Mouse (Mus musculus): ENCODE data around the gene Ddx23. TPM values are rescaled to one million over a fixed set of nuclear protein-coding genes. Genes with fewer than 3 reads are reported as not detected.
A peak's percentile ranks its signal among the peaks of the same experiment; 100 is the strongest.

The Ddx23 gene
- polyA plus RNA-seq, 1 experiment from 2014 or later, result 24.1 TPM

DNA sequence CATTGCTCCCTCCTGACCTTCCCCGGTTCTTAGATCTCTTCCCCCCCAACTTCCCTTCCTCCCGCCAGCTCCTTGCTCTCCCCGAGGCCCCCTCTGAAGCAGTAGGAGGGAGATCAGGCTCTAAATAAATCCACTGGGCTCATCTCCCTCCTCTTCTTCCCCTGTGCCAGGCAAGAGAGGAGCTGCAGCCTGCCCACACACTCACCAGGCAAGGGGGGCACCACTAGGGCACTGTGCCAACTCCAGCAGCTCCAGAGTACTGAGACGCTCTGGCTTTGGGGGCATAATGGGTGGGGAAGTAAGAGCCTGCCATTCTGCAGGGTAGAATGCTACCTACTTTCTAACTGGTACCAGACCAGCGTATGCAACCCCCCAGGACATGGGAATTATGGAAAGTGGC, 26.2 kb downstream of the Ddx23 start:
- ATAC-seq (ENCODE audit: low FRiP score), result no peak
- H3K4me1 ChIP-seq, result peaks cover 54% of the 10 kb centered on the region
- H3K9me3 ChIP-seq, result no peaks in the 10 kb centered on the region
- peak overlapping the region; percentile 80 for H3K4me3 ChIP-seq (replicated peaks)
- H3K9ac ChIP-seq, result peak overlapping the region; percentile 94
- H3K4me2 ChIP-seq, result peak overlapping the region; percentile 90
- peaks cover 46% of the 10 kb centered on the region for H3K27me3 ChIP-seq
- WGBS, result 45% methylated on average over 5 of the region's 5 CpGs
- no peak overlapping the region for H3K27ac ChIP-seq
- H3K36me3 ChIP-seq (replicated peaks), result peaks cover 23% of the 10 kb centered on the region

DNA sequence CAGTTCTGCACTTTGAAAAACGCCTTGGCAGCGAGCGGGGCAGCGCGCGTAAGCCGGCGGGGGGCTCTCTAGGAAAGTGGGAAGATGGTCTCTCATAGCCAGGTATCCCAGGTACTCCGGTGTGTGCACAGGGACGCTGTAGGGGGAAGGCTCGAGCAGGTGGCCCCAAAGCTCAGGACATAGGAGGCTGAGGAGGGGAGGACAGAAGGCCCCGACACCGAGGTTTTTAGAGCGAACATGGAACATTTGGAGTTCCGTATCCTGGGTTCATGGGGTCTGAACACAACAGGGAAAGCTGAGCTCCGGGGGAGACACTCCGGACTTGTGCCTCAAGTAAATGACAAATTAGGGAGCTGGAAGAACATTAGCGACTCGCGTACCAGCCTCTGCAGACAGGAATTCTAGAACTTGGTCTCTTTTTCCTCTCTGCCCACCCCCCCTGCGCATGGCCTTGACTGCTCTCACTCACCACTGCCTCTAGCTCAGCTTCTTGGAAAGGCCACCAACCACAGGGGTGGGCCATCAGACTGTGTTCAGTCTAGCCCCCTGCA, 27.3 kb downstream of the Ddx23 start:
- peak overlapping the region; percentile 96 for H3K27ac ChIP-seq
- H3K4me1 ChIP-seq, result peaks cover 64% of the 10 kb centered on the region
- H3K9ac ChIP-seq, result peak overlapping the region; percentile 94
- H3K9me3 ChIP-seq, result no peaks in the 10 kb centered on the region
- ATAC-seq (ENCODE audit: low FRiP score), result peak; percentile 1; the same call in 1 of the 2 replicates
- peak overlapping the region; percentile 90 for H3K4me2 ChIP-seq
- peak overlapping the region; percentile 80 for H3K4me3 ChIP-seq (replicated peaks)
- H3K36me3 ChIP-seq (replicated peaks), result peaks cover 11% of the 10 kb centered on the region
- H3K27me3 ChIP-seq, result peaks cover 58% of the 10 kb centered on the region
- WGBS, result under 1% methylated on average over 21 of the region's 21 CpGs

DNA sequence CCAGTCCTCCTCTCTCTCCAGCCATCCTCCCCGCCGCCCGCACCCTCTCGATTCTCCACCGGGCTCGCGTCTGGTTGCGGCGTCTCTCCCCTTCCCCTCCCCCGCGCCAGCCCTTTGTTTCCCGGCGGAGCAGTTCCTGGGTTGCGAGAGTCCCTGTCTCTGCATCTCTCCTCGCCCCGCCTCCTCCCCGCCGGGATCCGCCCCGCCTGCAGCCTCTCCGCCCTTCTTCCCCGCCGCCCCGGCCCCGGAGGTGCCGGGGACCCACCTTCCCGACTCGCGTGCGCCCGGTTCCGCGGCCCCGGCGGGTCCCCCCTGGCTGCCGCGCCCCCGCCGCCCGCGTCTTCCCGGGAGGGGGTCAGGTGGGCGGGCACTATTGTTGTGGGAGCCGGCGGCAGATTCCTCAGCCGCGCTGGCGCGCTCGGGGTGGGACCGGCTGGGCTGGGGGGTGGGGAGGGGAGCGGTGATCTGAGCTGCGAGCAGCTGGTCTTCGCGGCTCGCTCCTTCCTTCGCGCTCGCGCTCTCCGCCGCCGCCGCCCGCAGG, 28.1 kb downstream of the Ddx23 start:
- H3K9me3 ChIP-seq, result no peaks in the 10 kb centered on the region
- peaks cover 64% of the 10 kb centered on the region for H3K4me1 ChIP-seq
- peak; percentile 82 for ATAC-seq (ENCODE audit: low FRiP score)
- peaks cover 64% of the 10 kb centered on the region for H3K27me3 ChIP-seq
- H3K36me3 ChIP-seq (replicated peaks), result peaks cover 4% of the 10 kb centered on the region
- WGBS, result 2% methylated on average over 60 of the region's 65 CpGs
- peak overlapping the region; percentile 94 for H3K9ac ChIP-seq
- H3K4me2 ChIP-seq, result peak overlapping the region; percentile 90
- H3K27ac ChIP-seq, result peak overlapping the region; percentile 96
- peak overlapping the region; percentile 80 for H3K4me3 ChIP-seq (replicated peaks)

DNA sequence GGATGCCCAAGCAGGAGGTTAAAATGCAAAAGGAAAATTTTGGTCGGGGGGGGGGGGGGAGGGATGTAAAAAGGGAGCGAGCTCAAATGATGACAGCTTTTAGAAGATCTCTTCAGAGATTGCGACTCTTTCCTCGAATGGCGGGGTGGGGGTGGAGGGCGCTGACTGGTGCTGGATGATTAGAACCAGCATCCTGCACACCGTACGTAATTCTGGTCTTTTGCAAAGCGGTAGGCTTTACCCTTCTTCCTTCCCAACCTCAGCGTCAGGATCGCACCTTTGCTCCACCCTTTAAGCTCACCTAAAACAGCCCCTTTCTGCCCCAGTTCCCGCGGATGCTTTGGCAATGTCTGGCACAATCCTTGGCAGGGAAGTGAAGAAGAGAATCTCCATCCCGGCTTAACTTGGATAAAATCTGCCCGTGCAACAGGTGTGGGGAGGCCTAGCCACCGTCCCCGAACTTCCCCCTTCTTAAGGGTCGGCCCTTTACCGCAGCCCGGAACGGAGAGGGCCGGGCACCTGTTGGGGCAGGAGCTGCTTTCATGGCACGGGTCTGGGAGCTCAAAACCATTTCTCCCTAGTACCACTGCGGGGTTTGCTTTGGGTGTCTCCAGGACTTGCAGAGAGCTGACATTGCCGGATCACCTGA, 28.7 kb downstream of the Ddx23 start:
- Histone ChIP-seq H3K4me3 (replicated peaks) (peak overlapping the region; percentile 80), H3K27ac (peak overlapping the region; percentile 96), H3K9ac (peak overlapping the region; percentile 94), H3K4me1 (peaks cover 70% of the 10 kb centered on the region), H3K27me3 (peaks cover 66% of the 10 kb centered on the region), H3K4me2 (peak overlapping the region; percentile 90), H3K9me3 (no peaks in the 10 kb centered on the region), H3K36me3 (replicated peaks) (no peaks in the 10 kb centered on the region)
- peak; percentile 3; the same call in 1 of the 2 replicates for ATAC-seq (ENCODE audit: low FRiP score)
- WGBS, result under 1% methylated on average over 25 of the region's 25 CpGs

DNA sequence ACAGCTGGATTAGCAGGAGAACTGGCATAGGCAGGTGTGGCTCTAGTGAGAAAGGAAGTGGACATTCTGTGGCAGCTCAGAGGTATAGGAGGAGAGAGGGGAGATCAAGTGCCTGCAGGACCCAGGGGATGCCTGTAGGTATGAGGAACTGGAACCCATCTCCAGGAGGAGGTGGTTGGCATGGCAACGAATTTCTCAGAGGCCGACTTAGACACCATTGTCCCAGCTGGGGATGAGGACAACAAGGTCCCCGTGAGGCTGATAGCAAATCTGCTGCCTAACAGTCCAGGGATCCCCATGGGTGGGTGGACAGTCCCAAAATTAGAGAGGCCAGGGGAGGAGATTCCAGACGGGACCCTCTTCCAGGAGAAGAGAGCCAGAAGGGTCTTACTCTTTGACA, 29.8 kb downstream of the Ddx23 start:
- Histone ChIP-seq H3K4me3 (replicated peaks) (peak overlapping the region; percentile 80), H3K27me3 (peaks cover 75% of the 10 kb centered on the region), H3K36me3 (replicated peaks) (no peaks in the 10 kb centered on the region), H3K9me3 (no peaks in the 10 kb centered on the region), H3K27ac (peak overlapping the region; percentile 73; the same call in 1 of the 2 replicates), H3K9ac (peak overlapping the region; percentile 94), H3K4me1 (peaks cover 79% of the 10 kb centered on the region), H3K4me2 (peak overlapping the region; percentile 90)
- WGBS, result 4% methylated on average over 4 of the region's 4 CpGs
- no peak for ATAC-seq (ENCODE audit: low FRiP score)

DNA sequence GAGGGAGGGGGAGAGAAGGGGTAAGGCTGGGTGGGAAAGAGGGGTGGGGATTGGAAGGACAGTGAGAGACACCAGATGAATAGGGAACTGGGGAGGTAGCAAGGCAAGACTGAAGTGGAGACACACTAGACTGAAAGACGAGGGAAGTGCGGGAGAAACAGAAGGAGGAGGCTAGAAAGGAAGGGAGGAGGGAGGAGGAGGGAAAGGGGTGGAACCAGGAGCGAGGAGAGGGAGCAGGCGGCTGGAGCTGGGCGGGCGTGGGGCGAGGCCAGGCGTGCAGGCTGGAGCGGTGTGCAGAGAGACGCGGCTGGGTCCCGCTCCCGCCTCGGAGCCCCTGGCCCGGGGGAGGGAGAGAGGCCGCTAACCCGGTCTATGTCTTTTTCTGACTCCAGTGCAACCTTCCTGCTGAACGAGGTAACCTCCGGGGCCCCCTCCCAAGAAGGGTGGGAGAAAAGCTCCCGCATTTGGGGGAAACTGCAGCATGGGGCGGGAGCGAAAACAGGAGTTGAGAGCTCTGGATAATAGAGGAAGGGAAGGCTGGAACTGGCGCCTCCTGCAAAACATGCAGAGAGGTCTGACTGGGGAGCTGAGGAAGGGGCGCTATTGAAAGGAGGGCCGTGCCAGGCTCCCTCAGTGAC, 30.5 kb downstream of the Ddx23 start:
- H3K9ac ChIP-seq, result peak overlapping the region; percentile 94
- no peaks in the 10 kb centered on the region for H3K36me3 ChIP-seq (replicated peaks)
- peaks cover 73% of the 10 kb centered on the region for H3K4me1 ChIP-seq
- peak overlapping the region; percentile 80 for H3K4me3 ChIP-seq (replicated peaks)
- no peaks in the 10 kb centered on the region for H3K9me3 ChIP-seq
- 0% methylated on average over 25 of the region's 25 CpGs for WGBS
- peaks cover 81% of the 10 kb centered on the region for H3K27me3 ChIP-seq
- peak overlapping the region; percentile 73 for H3K27ac ChIP-seq
- H3K4me2 ChIP-seq, result peak overlapping the region; percentile 90
- ATAC-seq (ENCODE audit: low FRiP score), result peak; percentile 65

DNA sequence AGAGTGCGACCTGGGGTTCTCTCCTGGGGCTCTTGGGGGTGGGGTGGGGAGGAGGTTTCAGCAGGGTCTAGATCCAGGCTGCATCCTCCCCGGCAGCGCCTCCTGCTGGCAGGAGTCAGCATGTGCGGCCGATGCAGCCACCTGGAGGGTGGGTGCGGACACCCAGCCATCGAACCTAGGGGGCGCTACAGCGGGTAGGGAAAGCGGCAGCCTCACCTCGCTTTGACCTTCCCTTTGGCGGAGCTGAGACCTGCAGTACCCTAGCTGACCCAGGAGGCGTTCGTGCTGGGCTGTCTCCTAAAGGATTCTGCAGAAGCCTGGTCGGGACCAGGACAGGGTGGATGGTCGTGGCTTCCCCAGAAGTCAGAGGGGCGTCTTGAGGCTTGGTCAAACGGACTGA, 31.2 kb downstream of the Ddx23 start:
- no peaks in the 10 kb centered on the region for H3K9me3 ChIP-seq
- peak overlapping the region; percentile 94 for H3K9ac ChIP-seq
- H3K36me3 ChIP-seq (replicated peaks), result no peaks in the 10 kb centered on the region
- WGBS, result under 1% methylated on average over 18 of the region's 18 CpGs
- peak overlapping the region; percentile 80 for H3K4me3 ChIP-seq (replicated peaks)
- H3K27ac ChIP-seq, result peak overlapping the region; percentile 73; the same call in 1 of the 2 replicates
- peaks cover 80% of the 10 kb centered on the region for H3K27me3 ChIP-seq
- H3K4me1 ChIP-seq, result peaks cover 66% of the 10 kb centered on the region
- H3K4me2 ChIP-seq, result peak overlapping the region; percentile 90
- no peak for ATAC-seq (ENCODE audit: low FRiP score)

DNA sequence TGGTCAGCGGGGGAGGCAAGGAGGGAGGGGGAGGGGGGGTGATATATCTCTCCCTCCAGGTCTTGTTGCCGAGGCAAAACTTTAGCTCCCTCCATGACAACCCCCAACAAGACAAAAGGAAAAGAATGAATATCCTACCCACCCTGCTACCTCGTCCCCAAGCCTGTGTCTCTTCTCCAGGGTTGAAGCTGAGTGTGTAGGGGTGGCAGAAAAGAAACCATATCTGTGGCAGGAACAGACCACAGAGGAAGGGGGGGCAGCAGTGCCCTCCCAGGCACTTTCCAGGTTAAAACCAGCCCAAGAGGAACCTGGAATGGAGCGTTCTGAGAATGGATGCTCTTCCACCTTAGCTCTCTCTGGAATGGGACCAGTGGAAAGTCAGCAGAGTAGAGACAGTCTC, 32.2 kb downstream of the Ddx23 start, which contains the start of gene Cacnb3:
TSS of gene Cacnb3 (plus strand) at position 301 of the 400 bp plus-strand sequence.
- Histone ChIP-seq H3K36me3 (replicated peaks) (no peaks in the 10 kb centered on the region), H3K4me3 (replicated peaks) (peak within 1 kb of the TSS; percentile 80), H3K4me2 (peak within 1 kb of the TSS; percentile 90), H3K9ac (peak within 1 kb of the TSS; percentile 94), H3K27ac (peak within 1 kb of the TSS; percentile 73; the same call in 1 of the 2 replicates), H3K9me3 (no peaks in the 10 kb centered on the region), H3K4me1 (peaks cover 65% of the 10 kb centered on the region), H3K27me3 (peaks cover 72% of the 10 kb centered on the region)
- no peak for ATAC-seq (ENCODE audit: low FRiP score)
- 28% methylated on average over 4 of the region's 4 CpGs for WGBS

DNA sequence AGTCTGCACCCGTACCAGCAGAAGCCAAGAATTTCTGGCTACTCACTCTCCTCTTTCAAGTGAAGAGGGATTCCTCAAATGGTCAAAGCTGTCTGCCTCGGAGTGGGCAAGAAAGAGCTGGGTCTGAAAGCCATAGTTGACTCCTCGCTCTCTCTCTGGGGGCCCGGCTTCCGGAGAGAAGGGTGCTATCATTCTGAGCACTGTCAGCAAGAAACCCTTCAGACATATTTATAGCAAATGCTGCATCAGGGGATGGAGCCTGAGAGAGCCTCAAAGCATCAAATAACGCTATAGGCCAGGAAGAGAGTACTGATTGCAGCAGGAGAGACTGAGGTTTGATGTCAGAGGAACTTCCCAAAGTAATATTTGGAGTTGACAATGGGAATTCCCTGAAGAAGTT, 33.2 kb downstream of the Ddx23 start:
- ATAC-seq (ENCODE audit: low FRiP score), result no peak
- H3K27me3 ChIP-seq, result peaks cover 71% of the 10 kb centered on the region
- no peaks in the 10 kb centered on the region for H3K36me3 ChIP-seq (replicated peaks)
- 58% methylated on average over 6 of the region's 6 CpGs for WGBS
- H3K4me3 ChIP-seq (replicated peaks), result no peak overlapping the region
- H3K4me2 ChIP-seq, result 0 out of 2 replicates have a peak overlapping the region, but pooled peaks have one; percentile 41
- no peak overlapping the region for H3K27ac ChIP-seq
- peaks cover 59% of the 10 kb centered on the region for H3K4me1 ChIP-seq
- H3K9ac ChIP-seq, result no peak overlapping the region
- H3K9me3 ChIP-seq, result no peaks in the 10 kb centered on the region

DNA sequence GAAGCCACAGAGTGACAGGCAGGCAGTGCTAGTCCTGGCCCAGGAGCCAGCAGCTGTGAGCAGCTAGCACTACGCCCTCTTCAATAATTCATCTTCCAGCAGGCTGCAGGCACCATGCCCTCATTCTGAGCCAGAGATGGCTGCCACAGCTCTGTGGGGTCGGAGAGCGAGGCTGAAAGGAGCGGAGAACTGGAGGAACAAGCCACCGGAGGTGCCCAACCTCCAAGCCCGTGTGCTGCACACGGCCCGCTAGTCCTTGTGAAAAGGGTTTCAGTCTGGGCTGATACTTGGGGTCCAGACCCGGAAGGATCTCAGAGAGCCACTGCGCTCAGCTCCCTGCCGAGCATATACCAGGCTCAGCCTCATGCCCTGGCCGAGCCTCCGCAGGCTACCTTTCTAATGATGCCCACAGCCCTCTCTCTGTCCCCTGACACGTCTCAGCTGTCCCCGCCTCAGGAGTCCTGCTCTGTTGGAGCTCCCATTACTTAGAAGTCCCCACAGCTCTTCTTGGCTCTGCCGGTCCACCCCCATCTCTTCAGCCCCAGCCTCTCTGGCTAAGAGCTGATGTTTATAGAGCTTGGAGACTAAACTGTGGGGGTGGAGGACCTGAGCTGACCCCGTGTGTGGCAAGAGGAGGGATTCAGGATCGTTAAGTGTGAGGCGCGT, 34.0 kb downstream of the Ddx23 start:
- Histone ChIP-seq H3K27me3 (peaks cover 68% of the 10 kb centered on the region), H3K4me3 (replicated peaks) (no peak overlapping the region), H3K4me2 (peak overlapping the region; percentile 41), H3K27ac (no peak overlapping the region), H3K4me1 (peaks cover 56% of the 10 kb centered on the region), H3K9ac (peak overlapping the region; percentile 33; the same call in 1 of the 2 replicates), H3K36me3 (replicated peaks) (no peaks in the 10 kb centered on the region), H3K9me3 (no peaks in the 10 kb centered on the region)
- WGBS, result 9% methylated on average over 20 of the region's 20 CpGs
- 0 out of 2 replicates have a peak, but pooled peaks have one; percentile 14 for ATAC-seq (ENCODE audit: low FRiP score)

DNA sequence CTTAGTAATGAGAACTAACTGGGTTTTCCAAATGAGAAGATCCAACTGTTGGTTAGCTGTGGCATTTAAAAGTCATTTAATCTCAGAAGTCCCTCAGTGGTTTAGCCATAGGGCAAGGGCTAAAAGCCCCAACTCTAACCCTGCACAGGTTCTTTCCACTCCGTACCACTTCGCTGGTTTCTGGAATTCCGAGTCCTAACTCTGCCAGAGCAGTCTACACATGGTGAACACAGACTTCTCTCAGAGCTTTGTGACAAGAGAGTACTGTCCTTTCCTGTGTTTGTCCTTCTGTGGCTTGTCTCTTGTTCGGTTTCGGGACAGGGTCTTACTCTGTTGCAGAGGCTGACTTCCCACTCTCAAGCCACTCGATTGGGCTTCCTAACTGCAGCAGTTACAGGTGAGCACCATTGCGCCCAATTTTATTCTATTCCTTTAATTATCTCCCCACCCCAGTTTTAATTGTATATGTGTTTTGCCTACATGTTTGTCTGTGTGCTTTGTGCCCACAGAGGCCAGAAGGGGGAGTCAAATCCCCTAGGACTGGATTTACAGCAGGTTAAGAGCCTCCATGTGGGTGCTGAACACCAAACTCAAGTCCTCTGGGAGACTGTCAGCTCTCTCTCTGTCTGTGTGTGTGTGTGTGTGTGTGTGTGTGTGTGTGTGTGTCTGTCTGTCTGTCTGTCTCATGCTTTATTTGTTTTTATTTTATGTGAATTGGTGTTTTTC, 36.0 kb downstream of the Ddx23 start:
- ATAC-seq (ENCODE audit: low FRiP score), result no peak
- Histone ChIP-seq H3K4me1 (peaks cover 46% of the 10 kb centered on the region), H3K27ac (no peak overlapping the region), H3K9ac (no peak overlapping the region), H3K4me2 (no peak overlapping the region), H3K36me3 (replicated peaks) (no peaks in the 10 kb centered on the region), H3K4me3 (replicated peaks) (no peak overlapping the region), H3K9me3 (no peaks in the 10 kb centered on the region), H3K27me3 (peaks cover 57% of the 10 kb centered on the region)
- WGBS, result 80% methylated on average over 7 of the region's 7 CpGs

Data from forebrain, embryonic 12.5 days (tissue).